Mouse (Mus musculus) telencephalon, adult 2 months (tissue): ENCODE results near the gene Ostf1.

Experiments
- DNase-seq: peaks from one replicate; pipeline ENCODE4 v3.0.0-alpha.2; 2011; ENCODE audit warnings: low read depth, low spot score

Ostf1 gene

GRCm38 (mm10) chr19:18631644-18632219 is at the start of gene Ostf1, which contains the start of gene Nmrk1:
TSS of gene Ostf1 (minus strand) at chr19:18631823.
TSS of gene Nmrk1 (plus strand) at chr19:18631950.
- DNase-seq, result peak; percentile 66

GRCm38 (mm10) chr19:18673116-18673515 is 41.5 kb upstream of the Ostf1 start:
- DNase-seq, result no peak

GRCm38 (mm10) chr19:18672498-18672897 is 40.9 kb upstream of the Ostf1 start:
- no peak for DNase-seq

GRCm38 (mm10) chr19:18671056-18671741 is 39.6 kb upstream of the Ostf1 start:
- DNase-seq, result peak; percentile 9

- DNase-seq, result peak; percentile 95
Measured at GRCm38 (mm10) chr19:18670608-18671007, 39.0 kb upstream of the Ostf1 start, which contains the start of gene Carnmt1. TSS of gene Carnmt1 (plus strand) at chr19:18670764.

- no peak for DNase-seq
Measured at GRCm38 (mm10) chr19:18669551-18669950, 37.9 kb upstream of the Ostf1 start.

GRCm38 (mm10) chr19:18666966-18667365 is 35.3 kb upstream of the Ostf1 start:
- DNase-seq, result no peak

GRCm38 (mm10) chr19:18663904-18664303 is 32.3 kb upstream of the Ostf1 start:
- no peak for DNase-seq

GRCm38 (mm10) chr19:18661683-18662082 is 30.1 kb upstream of the Ostf1 start:
- DNase-seq, result no peak

- DNase-seq, result no peak
Measured at GRCm38 (mm10) chr19:18660466-18660865, 28.8 kb upstream of the Ostf1 start.

GRCm38 (mm10) chr19:18659349-18659748 is 27.7 kb upstream of the Ostf1 start:
- no peak for DNase-seq

GRCm38 (mm10) chr19:18658473-18658872 is 26.9 kb upstream of the Ostf1 start:
- DNase-seq, result no peak

GRCm38 (mm10) chr19:18655999-18656398 is 24.4 kb upstream of the Ostf1 start:
- no peak for DNase-seq

GRCm38 (mm10) chr19:18654984-18655383 is 23.4 kb upstream of the Ostf1 start:
- no peak for DNase-seq

- DNase-seq, result no peak
Measured at GRCm38 (mm10) chr19:18654330-18654729, 22.7 kb upstream of the Ostf1 start.

- DNase-seq, result no peak
Measured at GRCm38 (mm10) chr19:18653058-18653457, 21.4 kb upstream of the Ostf1 start.

GRCm38 (mm10) chr19:18652592-18652991 is 21.0 kb upstream of the Ostf1 start:
- DNase-seq, result no peak

GRCm38 (mm10) chr19:18650473-18650872 is 18.9 kb upstream of the Ostf1 start:
- no peak for DNase-seq

- no peak for DNase-seq
Measured at GRCm38 (mm10) chr19:18649955-18650354, 18.3 kb upstream of the Ostf1 start.

- no peak for DNase-seq
Measured at GRCm38 (mm10) chr19:18648558-18648945, 16.9 kb upstream of the Ostf1 start.

- DNase-seq, result no peak
Measured at GRCm38 (mm10) chr19:18647775-18648557, 16.3 kb upstream of the Ostf1 start.

- DNase-seq, result no peak
Measured at GRCm38 (mm10) chr19:18646853-18647420, 15.3 kb upstream of the Ostf1 start.
